Mouse (Mus musculus) MEL (cell line): ENCODE measurements at regions not wholly inside any gene's neighbourhood (a gene's known extent, or its start where the extent isn't known, plus 50 kb on each side); places are given as distances from the start of the nearest gene placed in this dataset.

ENCODE experiments used
- CHD2 ChIP-seq: IDR thresholded peaks from 2 replicates; pipeline ENCODE4 v1.6.1; 2011; ENCODE audit warnings: low read length, improper control_type of control experiment
- CTCF ChIP-seq, 3 experiments: IDR thresholded peaks in 2 of 3; conservative IDR thresholded peaks in 1 of 3; 2 replicates each; pipeline ENCODE4 v1.5.1; 2011 to 2012; ENCODE audit warnings: low read length in 3 of 3, low read depth in 2 of 3, mild to moderate bottlenecking in 2 of 3, improper control_type of control experiment in 1 of 3, inconsistent platforms in 1 of 3, mixed read lengths in 1 of 3, moderate library complexity in 1 of 3; ENCODE audit not compliant: control insufficient read depth in 1 of 3, insufficient read depth in 1 of 3, poor library complexity in 1 of 3, severe bottlenecking in 1 of 3
- ETS1 ChIP-seq: IDR thresholded peaks from 2 replicates; pipeline ENCODE4 v1.6.1; 2012; ENCODE audit warnings: low read depth, mild to moderate bottlenecking, inconsistent platforms, low read length, improper control_type of control experiment, moderate library complexity
- GATA1 ChIP-seq: IDR thresholded peaks from 2 replicates; pipeline ENCODE4 v1.6.1; 2011; ENCODE audit warnings: low read depth, low read length, improper control_type of control experiment
- JUND ChIP-seq: IDR thresholded peaks from 2 replicates; pipeline ENCODE4 v1.6.1; 2011; ENCODE audit warnings: low read depth, mild to moderate bottlenecking, improper control_type of control experiment, low read length
- MAFK ChIP-seq: IDR thresholded peaks from 2 replicates; pipeline ENCODE4 v1.6.1; 2011; ENCODE audit warnings: low read depth, mild to moderate bottlenecking, low read length, improper control_type of control experiment, borderline replicate concordance
- POLR2A ChIP-seq, 2 experiments: IDR thresholded peaks; 2 replicates each; pipeline ENCODE4 v1.6.1; 2011 to 2012; ENCODE audit warnings: low read length in 2 of 2, mild to moderate bottlenecking in 2 of 2, control low read depth in 1 of 2, improper control_type of control experiment in 1 of 2, low read depth in 1 of 2, moderate library complexity in 1 of 2; ENCODE audit not compliant: control insufficient read depth in 1 of 2, insufficient read depth in 1 of 2, poor library complexity in 1 of 2
- SMC3 ChIP-seq: IDR thresholded peaks from 2 replicates; pipeline ENCODE4 v1.6.1; 2011; ENCODE audit warnings: low read depth, low read length, improper control_type of control experiment
- ZKSCAN1 ChIP-seq: IDR thresholded peaks from 2 replicates; pipeline ENCODE4 v1.6.1; 2012; ENCODE audit warnings: low read depth, mild to moderate bottlenecking, inconsistent platforms, low read length, improper control_type of control experiment, moderate library complexity

DNA sequence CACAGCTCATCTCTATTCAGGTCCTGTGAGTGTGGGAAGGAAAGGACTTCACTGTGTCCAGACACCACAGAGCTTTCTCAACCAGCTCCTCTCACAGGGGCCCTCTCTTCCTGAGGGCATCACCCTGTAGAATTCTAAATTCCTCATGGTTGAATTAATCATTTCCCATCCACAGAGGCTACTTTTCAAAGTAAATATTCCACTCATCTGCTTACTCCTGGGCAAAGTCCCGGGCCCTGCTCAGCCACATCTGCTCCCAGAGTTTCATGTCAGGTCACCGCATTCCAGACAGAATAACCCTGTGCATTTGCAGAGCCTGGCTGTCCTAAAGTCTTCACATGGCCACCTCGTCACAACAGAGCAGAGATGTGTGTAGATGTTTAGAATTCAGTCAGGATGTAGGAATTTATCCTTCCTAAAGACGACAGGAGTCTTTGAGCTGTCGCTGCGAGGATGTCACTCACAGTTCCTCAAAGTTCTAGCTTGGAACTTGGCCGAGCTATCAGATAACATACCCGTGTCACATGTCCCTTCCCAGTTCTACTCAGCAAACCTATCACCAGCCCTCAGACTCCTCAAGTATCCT is 159.8 kb upstream of the Gmds start:
- TF ChIP-seq POLR2A (IDR thresholded peaks at IDR 0.05; ENCODE audit: control insufficient read depth in 1 of 2, insufficient read depth in 1 of 2, low read depth in 1 of 2, low read length in 2 of 2, poor library complexity in 1 of 2) (no peak), ZKSCAN1 (no peak), CTCF (IDR thresholded peaks at IDR 0.05 in 2 of 3, conservative IDR thresholded peaks at IDR 0.05 in 1 of 3; ENCODE audit: control insufficient read depth in 1 of 3, insufficient read depth in 1 of 3, low read depth in 2 of 3, low read length in 3 of 3, poor library complexity in 1 of 3, severe bottlenecking in 1 of 3) (no peak), SMC3 (no peak), GATA1 (no peak), ETS1 (no peak), MAFK (no peak), CHD2 (no peak), JUND (no peak)
